Mouse (Mus musculus) intestine, postnatal 0 days (tissue): ENCODE data around the gene Flnc. TPM values are rescaled to one million over a fixed set of nuclear protein-coding genes. Genes with fewer than 3 reads are reported as not detected.

ENCODE experiments used
- ATAC-seq: fragments of 200-750 bp; cut with Nextera tagmentation; 2 replicates; pipeline ENCODE4 v1.8.0; 2017; ENCODE audit warnings: mild to moderate bottlenecking, moderate TSS enrichment, moderate library complexity
- H3K27ac ChIP-seq: fragments of 300-500 bp; sonication (generic); 2 replicates; pipeline ENCODE4 v1.5.1; 2014; ENCODE audit warnings: mild to moderate bottlenecking, low read depth, low read length, moderate library complexity
- H3K27me3 ChIP-seq: fragments of 300-500 bp; sonication (generic); replicated peaks from 2 replicates; pipeline ENCODE4 v1.6.1; 2014; ENCODE audit warnings: low read length, mixed read lengths; ENCODE audit not compliant: control insufficient read depth, insufficient read depth
- H3K36me3 ChIP-seq: fragments of 300-500 bp; sonication (generic); 2 replicates; pipeline ENCODE4 v1.6.1; 2014; ENCODE audit warnings: mild to moderate bottlenecking, moderate library complexity; ENCODE audit not compliant: control insufficient read depth, insufficient read depth
- H3K4me1 ChIP-seq: fragments of 300-500 bp; sonication (generic); replicated peaks from 2 replicates; pipeline ENCODE4 v1.6.1; 2014; ENCODE audit warnings: antibody characterized with exemption, low read length, mixed read lengths; ENCODE audit not compliant: control insufficient read depth, insufficient read depth
- H3K4me2 ChIP-seq: fragments of 300-500 bp; sonication (generic); replicated peaks from 2 replicates; pipeline ENCODE4 v1.6.1; 2014; ENCODE audit warnings: low read depth, mild to moderate bottlenecking, moderate library complexity
- H3K4me3 ChIP-seq: fragments of 300-500 bp; sonication (generic); 2 replicates; pipeline ENCODE4 v1.5.1; 2014; ENCODE audit warnings: low read depth, low read length
- H3K9ac ChIP-seq: fragments of 300-500 bp; sonication (generic); 2 replicates; pipeline ENCODE4 v1.6.1; 2014; ENCODE audit warnings: mild to moderate bottlenecking, low read depth, low read length
- H3K9me3 ChIP-seq: fragments of 300-500 bp; sonication (generic); 2 replicates; pipeline ENCODE4 v1.6.1; 2016; ENCODE audit warnings: mixed run types; ENCODE audit not compliant: control insufficient read depth
- CTCF ChIP-seq: sonication (generic); IDR thresholded peaks from 2 replicates; pipeline ENCODE4 v1.5.1; 2016; ENCODE audit warnings: low read depth, mild to moderate bottlenecking, control low read depth, antibody characterized with exemption, moderate library complexity
- WGBS: fragments of 180-500 bp; shearing (Covaris S2); extraction: QIAGEN DNeasy Blood & Tissue Kit; methylation state at CpG from one replicate; pipeline ENCODE4 v1.1.7; 2014; 5-methylcytosine and 5-hydroxymethylcytosine counted together
- microRNA-seq: library from miRNA; unstranded; fragments of <30 nt; microRNA quantifications from one replicate; pipeline ENCODE4, GENCODE M21; 2016
- polyA plus RNA-seq: library from polyadenylated mRNA; unstranded; fragments of >200 nt; fragmentation: Nextera tagmentation; extraction: Ambion mirVana; gene quantifications from 2 replicates; pipeline ENCODE4 v1.2.1, GENCODE M21; 2015

The Flnc gene
- polyA plus RNA-seq, 1 experiment from 2014 or later: 3.5 TPM

DNA sequence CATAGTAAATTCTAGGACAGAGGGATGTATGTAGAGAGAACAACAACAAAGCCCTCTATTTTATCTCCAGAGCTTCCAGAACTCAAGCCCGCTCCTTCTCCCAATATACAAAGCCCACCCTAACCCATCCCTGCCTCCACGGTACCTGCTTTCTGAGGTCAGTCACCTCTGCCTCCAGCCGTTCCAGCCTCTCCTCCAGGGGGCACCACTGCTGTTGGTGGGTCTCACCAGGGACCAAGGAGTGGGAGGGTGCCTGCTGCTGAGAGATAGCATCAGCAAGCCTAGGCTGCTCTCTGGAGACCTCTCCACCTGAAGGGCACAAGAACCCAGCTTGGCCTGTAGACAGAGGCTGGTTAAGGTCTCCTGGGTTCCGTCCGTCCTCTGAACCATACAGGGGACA is 72.4 kb downstream of the Flnc start:
- 89% methylated on average over 5 of the region's 5 CpGs for WGBS
- H3K4me3 ChIP-seq: no peak overlapping the region
- H3K4me2 ChIP-seq: no peak overlapping the region
- H3K9me3 ChIP-seq: no peaks in the 10 kb centered on the region
- no peak overlapping the region for H3K9ac ChIP-seq
- no peak for ATAC-seq
- H3K27ac ChIP-seq: no peak overlapping the region
- peak; percentile 27 for TF ChIP-seq CTCF
- H3K36me3 ChIP-seq: no peaks in the 10 kb centered on the region
- 0 out of 2 replicates have a peak, but pooled peaks cover 3% of the 10 kb centered on the region for H3K4me1 ChIP-seq
- peaks cover 5% of the 10 kb centered on the region; the same call in 1 of the 2 replicates for H3K27me3 ChIP-seq

DNA sequence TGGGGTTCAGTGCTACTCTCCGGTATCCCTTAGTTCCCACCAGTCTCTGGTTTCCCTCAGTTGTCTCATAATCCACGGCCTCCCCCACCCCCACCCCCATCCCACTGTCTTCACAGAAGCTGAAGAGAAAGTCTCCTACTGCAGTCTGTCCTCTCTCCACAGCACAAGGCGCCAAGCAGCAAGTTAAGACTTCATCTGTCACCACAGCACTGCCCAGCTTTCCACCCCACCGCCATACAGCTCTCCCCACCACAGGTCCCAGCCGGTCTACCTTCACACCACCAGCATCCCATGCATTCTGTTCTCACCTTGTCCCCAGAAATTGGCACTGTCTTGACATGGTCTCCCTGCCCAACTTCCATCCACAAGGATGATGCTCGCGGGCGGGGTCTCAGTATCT is 73.8 kb downstream of the Flnc start:
- Histone ChIP-seq H3K27me3 (peaks cover 5% of the 10 kb centered on the region; the same call in 1 of the 2 replicates), H3K4me2 (peak overlapping the region; percentile 83), H3K9me3 (no peaks in the 10 kb centered on the region), H3K36me3 (no peaks in the 10 kb centered on the region), H3K9ac (no peak overlapping the region), H3K4me3 (peak overlapping the region; percentile 50), H3K4me1 (0 out of 2 replicates have a peak, but pooled peaks cover 3% of the 10 kb centered on the region), H3K27ac (no peak overlapping the region)
- TF ChIP-seq CTCF: no peak
- ATAC-seq: no peak
- WGBS: 37% methylated on average over 8 of the region's 8 CpGs

DNA sequence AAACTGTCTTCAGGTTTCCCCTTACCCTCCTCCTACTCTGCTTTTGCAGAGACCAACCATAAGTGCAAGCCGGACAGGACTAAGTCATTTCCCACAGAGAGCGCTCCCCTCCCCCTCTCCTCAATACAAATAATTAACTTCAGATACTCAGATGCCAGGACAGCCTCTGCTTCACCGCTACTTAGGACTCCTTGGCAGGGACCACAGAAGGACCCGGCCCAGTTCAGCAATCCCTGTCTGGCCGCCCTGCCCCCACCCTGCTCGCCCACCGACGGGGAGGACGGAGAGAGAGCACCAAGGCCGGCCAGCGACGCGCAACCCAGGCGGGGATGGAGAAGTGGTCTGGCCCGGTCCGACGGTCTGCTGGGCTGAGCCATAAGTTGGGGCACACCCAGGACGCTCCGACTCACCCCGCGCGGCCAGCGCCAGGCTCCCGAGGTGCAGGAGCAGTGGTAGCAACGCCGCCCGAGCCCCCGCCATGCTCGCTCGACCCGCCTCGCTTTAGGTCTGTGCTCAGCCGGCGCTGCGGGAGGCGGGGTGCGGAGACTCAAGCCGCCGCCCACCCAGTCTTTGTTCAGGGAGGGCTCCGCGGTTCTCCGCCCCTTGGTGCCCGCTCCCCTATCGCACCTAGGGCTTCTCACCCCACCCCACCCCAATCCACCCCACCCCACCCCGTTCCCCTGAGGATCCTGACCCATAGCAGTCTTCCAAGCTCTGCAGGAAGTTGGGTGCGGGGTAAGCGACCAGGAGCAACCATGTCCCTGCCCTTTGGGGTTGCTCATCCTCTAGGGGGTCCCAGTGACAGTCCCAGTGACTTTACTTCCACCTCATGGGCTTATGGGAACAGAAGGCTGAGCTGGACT is 74.6 kb downstream of the Flnc start, which contains the start of gene Kcp:
Gene Kcp (minus strand): TSS at position 506 of the 863 bp plus-strand sequence.
- no peak within 1 kb of the TSS for H3K27ac ChIP-seq
- H3K27me3 ChIP-seq: peaks cover 5% of the 10 kb centered on the region; the same call in 1 of the 2 replicates
- peak within 1 kb of the TSS; percentile 83 for H3K4me2 ChIP-seq
- no peaks in the 10 kb centered on the region for H3K36me3 ChIP-seq
- TF ChIP-seq CTCF: no peak
- peak within 1 kb of the TSS; percentile 45 for H3K9ac ChIP-seq
- H3K9me3 ChIP-seq: no peaks in the 10 kb centered on the region
- H3K4me3 ChIP-seq: peak within 1 kb of the TSS; percentile 50
- no peak for ATAC-seq
- WGBS: under 1% methylated on average over 38 of the region's 47 CpGs
- peaks cover 3% of the 10 kb centered on the region; the same call in 1 of the 2 replicates for H3K4me1 ChIP-seq

DNA sequence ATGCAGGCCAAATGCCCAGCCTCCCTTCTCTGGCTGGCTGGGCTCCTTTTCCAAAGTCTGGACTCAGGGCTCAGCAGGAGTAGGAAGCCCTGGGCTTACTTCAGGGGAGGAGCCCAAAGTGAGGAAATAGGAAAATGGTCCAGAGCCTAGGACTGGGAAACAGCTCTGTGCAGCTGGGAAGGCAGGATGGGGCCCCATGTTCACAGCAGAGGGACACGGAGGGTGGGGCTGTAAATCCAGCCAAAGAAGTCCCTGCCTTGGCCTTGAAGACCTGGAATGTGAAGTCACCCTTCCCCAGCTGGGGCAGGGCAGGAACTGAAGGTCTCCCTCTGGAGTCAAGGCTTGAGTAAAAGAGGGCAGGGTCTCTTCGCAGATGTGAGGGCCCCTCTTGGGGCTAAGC is 76.0 kb downstream of the Flnc start:
- no peak overlapping the region for H3K4me3 ChIP-seq
- no peak overlapping the region for H3K27ac ChIP-seq
- no peaks in the 10 kb centered on the region for H3K9me3 ChIP-seq
- H3K9ac ChIP-seq: no peak overlapping the region
- no peak overlapping the region for H3K4me2 ChIP-seq
- H3K27me3 ChIP-seq: peaks cover 5% of the 10 kb centered on the region; the same call in 1 of the 2 replicates
- no peak for TF ChIP-seq CTCF
- WGBS: 15% methylated on average over 2 of the region's 2 CpGs
- ATAC-seq: peak; percentile 23; the same call in 1 of the 2 replicates
- peaks cover 3% of the 10 kb centered on the region; the same call in 1 of the 2 replicates for H3K4me1 ChIP-seq
- no peaks in the 10 kb centered on the region for H3K36me3 ChIP-seq

Small RNA genes within 50 kb of the gene (microRNA-seq; reads per million reads assigned to microRNA genes)
- gene Gm26220 (not detected), gene Gm44354 (not detected)

Other genes with a start within 250 kb of the Flnc start
- gene Impdh1, start 216.9 kb upstream of the Flnc start, polyA plus RNA-seq: 10.6 and 11.7 TPM in 2 replicates
- 20.7 and 27.2 TPM in 2 replicates for gene Hilpda, start 160.8 kb upstream of the Flnc start, polyA plus RNA-seq
- gene Fam71f2, start 153.7 kb upstream of the Flnc start, polyA plus RNA-seq: not detected in 2 replicates
- not detected in 2 replicates for gene Fam71f1, start 114.1 kb upstream of the Flnc start, polyA plus RNA-seq
- gene Calu, start 85.2 kb upstream of the Flnc start, polyA plus RNA-seq: 126 and 134 TPM in 2 replicates
- gene Opn1sw, start 44.8 kb upstream of the Flnc start, polyA plus RNA-seq: 0.13 and 0.21 TPM in 2 replicates
- 3.3 and 4.0 TPM in 2 replicates for gene Ccdc136, start 36.9 kb upstream of the Flnc start, polyA plus RNA-seq
- 438 and 439 TPM in 2 replicates for gene Atp6v1f, start 34.5 kb downstream of the Flnc start, polyA plus RNA-seq
- not detected in 2 replicates for gene Atp6v1fnb, start 38.2 kb downstream of the Flnc start, polyA plus RNA-seq
- gene Kcp, start 74.7 kb downstream of the Flnc start, polyA plus RNA-seq: 2.7 and 3.8 TPM in 2 replicates
- gene Irf5, start 93.4 kb downstream of the Flnc start, polyA plus RNA-seq: 4.2 and 4.3 TPM in 2 replicates
- gene Tnpo3, start 176.6 kb downstream of the Flnc start, polyA plus RNA-seq: 28.1 and 28.5 TPM in 2 replicates